Mouse (Mus musculus) embryo, embryonic 10 days (tissue): ENCODE measurements around the gene Dpf3.

Experiments used
- DNase-seq: peaks from one replicate; pipeline ENCODE4 v3.0.0-alpha.2; 2015; ENCODE audit warnings: low spot score

Dpf3 gene

GRCm38 (mm10) chr12:83466508-83467430 is 20.7 kb downstream of the Dpf3 start:
- peak; percentile 81 for DNase-seq

DNA sequence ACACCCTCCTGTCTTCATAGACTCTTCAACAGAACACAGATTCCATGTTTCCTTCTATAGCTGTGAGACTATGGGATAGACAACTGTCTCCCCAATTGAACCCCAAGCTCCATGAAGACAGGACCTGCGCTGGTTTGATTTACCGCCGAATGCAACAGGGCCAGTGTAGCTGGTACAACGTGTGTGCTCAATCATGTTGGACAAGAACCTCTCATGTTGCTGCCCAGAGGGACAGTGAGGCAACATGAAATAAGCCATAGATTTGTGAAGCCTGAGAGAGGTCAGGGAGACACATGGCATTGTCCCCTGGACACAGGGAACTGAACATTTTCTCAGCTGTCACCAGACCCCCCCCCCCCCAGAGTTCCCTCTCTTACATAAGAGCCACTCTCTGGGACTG is 21.5 kb downstream of the Dpf3 start:
- peak; percentile 16 for DNase-seq

GRCm38 (mm10) chr12:83460272-83460671 is 27.2 kb downstream of the Dpf3 start:
- no peak for DNase-seq

DNA sequence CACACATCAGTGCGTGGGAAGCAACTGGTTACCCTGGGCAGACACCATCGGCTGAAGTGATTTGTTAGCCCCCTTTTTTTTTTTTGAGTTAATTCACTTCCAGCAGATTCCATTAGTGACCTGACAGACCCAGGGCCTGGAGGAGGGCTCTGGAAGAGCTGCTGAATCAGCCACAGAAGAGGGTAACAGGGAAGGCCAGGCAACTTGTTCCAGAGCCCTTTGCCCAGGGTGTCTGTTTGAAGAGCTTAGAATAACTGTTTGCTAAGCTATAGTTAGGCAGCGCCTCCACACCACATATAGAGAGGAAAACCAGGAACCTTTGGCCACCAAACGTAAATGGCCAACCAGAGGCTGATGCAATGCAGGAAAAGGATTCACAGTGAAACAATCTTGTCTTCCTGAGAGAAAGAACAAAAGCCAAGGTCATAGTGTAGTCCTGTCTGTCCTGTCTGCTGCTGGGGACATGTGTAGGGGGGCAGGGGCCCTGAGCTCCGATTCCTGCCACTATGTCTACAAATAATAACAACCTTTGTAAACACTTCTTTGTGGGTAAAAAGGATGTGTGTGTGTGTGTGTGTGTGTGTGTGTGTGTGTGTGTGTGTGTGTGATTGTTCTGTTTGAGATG is 32.7 kb downstream of the Dpf3 start:
- no peak for DNase-seq

DNA sequence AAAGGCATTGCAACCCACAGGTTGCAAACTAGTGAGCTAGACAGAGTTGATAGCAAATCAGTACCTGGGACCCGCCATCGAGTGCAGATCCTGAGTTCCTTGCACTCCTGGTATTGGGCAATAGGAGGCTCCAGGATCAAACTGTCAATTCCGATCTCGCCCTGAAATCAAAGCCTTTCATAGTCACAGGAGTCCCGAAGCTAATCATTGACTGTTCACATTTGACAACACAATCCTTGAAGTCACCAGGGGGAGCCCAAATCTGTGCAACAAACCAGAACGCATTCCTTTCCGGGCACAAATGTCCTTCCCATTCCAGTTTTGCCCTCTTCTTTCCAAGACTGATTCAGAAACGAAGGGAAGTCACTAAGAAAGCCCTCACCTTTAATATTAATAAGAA is 35.7 kb downstream of the Dpf3 start:
- no peak for DNase-seq

DNA sequence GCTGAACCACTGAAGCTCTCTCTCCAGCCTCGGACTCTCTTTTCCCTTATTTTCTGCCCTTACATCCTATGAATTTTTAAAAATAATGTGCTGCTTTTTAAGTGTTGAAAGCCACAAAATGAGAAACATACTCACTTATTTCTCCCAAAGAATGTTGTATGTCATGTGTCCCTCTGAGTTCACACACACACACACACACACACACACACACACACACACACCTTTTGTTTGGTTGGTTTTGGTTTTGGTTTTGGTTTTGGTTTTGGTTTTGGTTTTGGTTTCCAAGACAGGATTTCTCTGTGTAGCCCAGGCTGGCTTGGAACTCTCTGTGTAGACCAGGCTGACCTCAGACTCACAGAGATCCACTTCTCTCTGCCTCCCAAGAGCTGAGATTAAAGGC is 37.0 kb downstream of the Dpf3 start:
- DNase-seq: no peak

- no peak for DNase-seq
Observed at GRCm38 (mm10) chr12:83449202-83449601, 38.3 kb downstream of the Dpf3 start.

GRCm38 (mm10) chr12:83445587-83445986 is 41.9 kb downstream of the Dpf3 start:
- no peak for DNase-seq

DNA sequence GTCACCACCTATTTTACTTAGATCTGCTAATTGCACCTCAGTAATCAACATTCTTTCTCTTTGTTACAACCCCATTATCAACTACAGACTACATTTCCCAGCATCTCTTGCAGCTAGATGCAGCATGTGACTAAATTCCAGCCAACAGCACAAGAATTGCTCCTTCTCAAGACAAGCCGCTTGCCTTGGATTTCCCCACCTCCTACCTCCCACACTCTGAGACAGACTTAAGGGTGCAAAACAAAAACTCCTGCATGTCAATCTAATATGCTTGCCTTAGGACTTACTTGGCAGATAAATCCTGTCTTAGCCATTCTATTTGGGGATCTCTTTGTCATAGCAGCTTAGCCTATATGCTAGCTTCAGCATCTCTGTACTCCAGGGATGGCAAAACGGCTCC is 43.1 kb downstream of the Dpf3 start:
- DNase-seq: no peak

GRCm38 (mm10) chr12:83438002-83438401 is 49.5 kb downstream of the Dpf3 start:
- no peak for DNase-seq

DNA sequence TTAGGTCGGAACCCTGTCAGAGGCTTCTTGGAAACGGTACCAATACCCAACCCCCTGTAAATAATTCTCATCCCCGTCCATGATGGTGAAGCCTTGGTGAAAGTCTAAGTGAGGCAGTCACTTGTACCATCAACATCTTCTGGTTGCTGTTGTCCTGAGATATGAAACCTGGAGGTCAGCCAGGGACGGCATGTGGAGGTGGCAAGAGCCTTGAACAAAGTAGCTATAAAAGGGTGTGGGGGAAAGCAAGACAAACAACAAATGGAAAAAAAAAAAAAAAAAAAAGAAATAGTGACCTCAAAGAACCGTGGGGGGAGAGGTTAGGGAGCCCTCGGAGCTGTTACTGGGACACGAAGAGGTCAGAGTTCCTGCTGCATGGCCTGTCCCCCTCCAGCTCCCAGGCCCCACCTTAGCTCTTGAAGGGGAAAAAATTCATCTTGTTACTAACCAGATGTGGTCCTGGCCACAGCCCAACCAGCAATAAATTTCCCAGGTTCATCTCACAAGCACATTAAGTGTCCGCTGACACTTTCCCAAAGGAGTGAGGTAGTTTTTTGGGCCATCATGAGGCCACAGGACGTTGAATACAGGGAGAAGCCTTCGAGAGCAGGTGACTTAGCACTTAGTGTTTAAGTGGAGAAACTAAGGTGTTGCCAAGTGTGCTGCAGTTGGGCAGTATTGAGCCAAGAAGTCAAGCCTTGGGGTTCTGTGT is 53.4 kb downstream of the Dpf3 start:
- no peak for DNase-seq

DNA sequence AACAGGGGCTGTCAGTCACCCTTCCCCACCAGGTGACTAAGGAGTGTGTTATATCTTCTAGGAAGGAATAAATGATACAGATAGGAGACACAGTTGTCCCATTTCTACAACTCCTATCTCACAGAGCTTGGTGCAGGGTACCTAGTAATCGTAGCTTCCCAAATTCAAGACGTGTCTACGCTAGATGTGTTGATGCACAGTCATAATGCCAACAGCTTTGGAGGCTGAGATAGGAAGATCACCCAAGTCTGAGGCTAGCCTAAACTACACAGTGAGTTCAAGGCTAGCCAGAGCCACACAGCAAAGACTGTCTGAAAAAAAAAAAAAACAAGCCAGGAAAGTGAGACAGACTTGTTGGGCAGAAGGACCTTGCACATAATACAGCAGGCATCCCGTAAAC is 54.1 kb downstream of the Dpf3 start:
- DNase-seq: no peak

GRCm38 (mm10) chr12:83430207-83430606 is 57.3 kb downstream of the Dpf3 start:
- no peak for DNase-seq

DNA sequence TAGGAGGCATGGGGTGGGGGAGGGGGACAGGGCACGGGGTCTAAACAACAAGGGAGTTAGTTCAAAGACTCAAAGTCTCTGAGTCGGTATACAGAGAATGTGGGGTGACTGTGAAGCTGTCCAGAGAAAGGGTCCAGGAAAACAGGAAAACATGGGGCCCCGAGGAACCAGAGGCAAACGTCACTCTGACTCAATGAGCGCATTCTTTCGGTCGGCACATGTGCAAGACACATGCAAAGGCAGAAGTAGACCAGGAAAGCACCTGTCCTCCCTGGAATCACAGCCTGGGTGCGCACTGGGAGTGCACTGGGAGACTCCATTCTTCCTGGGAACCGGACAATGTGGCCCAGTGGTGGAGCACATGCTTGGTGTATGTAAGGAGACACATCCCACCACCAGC is 59.5 kb downstream of the Dpf3 start:
- DNase-seq: peak; percentile 41

DNA sequence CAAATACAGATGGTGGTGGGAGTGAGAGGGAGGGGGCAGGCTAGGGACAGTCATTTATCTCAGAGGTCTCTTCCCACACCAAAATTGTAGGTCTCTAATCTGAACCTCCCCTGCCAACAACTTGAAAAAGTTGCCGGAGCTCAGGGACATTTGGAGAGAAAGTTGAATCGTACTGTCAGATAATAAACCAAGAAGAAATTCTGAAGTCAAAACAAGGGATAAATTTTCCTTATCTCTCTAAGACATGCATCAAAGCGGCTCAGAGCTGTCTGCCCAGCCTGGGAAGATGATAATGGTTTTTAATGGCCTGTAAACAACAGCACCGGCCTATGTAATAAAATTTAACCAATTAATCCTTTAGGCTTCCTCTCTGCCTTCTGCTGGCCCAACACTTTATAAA is 59.9 kb downstream of the Dpf3 start:
- no peak for DNase-seq

- no peak for DNase-seq
Observed at GRCm38 (mm10) chr12:83426326-83426725, 61.2 kb downstream of the Dpf3 start.

- no peak for DNase-seq
Observed at GRCm38 (mm10) chr12:83425736-83426135, 61.8 kb downstream of the Dpf3 start.

DNA sequence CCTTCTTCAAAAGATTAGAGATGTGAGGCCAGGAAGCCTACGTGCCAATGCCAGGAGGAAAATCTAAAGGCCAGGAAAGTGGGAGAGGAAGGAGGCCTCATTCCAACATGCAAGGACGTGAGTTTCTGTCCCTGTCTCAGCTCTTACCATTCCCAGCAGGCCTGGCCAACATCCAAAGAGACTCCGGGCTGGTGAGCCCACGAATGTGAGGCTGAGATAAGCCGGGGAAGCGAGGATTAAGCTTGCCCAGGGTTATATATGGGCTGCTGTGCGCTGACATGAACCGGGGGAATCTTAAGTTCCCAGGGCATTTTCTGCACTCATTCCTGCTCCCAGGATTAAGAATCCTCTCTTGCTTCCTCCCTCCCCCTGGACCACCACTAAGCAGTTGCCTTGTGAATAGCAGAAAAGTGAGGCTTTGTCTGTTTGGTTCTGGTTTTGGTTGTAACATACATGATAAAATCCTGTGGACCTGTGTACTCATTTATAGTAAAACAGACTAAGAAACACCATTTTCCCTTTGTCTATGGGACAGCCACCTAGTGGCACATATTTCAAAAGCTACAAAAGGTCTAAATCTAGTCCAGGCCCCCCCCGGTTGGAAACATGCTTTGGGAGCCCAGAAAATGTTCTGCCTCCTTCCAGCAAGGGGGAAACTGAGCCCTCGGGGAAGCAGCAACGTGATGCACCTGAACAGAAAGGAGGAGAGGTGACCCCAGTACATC is 62.6 kb downstream of the Dpf3 start:
- peak; percentile 20 for DNase-seq

DNA sequence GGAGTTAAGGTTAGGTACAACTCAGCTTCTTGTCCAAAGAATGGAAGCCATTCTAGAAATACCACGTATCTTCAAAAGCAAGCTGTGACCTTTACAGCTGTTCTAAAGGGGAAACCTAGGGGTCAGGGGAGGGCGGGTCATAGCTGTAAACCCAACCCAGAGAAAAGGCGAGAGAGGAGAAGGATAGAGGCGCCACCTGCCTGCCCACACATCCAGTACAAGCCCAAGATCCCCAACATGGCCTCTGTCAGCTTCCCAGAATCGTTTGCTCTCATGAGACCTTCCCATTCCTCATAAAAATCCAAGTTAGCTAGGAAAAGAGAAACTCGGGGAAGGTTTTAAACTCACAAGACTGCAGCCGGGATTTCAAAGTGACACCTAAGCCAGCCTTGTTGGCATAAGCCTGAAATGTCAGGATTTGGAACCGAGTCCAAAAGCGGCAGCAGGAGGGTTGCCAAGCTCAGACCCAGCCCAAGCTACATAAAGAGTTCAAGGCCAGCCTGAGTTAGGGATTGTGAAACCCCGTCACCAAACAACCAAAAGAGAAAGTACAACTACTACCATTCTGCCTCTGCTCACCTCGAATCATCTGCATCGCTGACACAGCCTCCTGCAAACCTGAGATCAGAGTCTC is 63.3 kb downstream of the Dpf3 start:
- no peak for DNase-seq

DNA sequence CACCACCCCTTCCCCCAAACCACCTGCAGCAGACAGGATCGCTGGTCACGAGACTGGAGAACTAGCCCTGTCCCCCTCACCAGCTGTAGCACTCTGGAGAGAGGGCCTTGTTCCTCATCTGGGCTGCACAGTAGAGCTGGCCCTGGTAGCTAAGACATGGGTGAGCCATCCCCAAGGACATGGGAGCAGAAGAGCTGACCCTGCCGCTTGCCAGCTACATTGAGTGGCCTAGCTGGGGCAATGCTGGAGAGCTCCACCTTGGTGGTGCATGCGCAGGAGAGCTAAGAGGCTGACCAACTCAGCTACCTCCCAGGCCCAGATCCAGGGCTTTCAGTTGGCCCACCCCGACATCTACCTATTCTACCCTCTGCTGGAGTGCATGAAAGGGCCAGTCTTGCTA is 67.2 kb downstream of the Dpf3 start:
- DNase-seq: no peak

DNA sequence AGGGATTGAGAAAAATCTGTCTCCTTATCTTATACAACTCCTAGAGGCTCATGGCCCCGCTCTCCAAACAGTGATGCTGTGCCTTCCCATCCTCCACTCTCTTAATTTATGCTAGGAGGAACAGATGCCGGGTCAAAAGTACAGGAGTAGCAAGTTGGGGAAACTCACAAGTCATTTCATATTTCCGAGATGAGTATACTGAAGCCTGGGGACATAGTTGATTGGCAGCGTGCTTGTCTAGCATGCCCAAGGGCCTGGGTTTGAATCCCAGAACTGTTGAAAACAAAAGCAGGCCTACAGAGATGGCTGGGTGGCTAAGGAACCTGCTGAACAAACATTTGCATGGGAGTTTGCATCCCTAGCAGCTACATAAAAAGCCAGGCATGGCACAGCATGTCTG is 72.3 kb downstream of the Dpf3 start:
- DNase-seq: no peak

- DNase-seq: no peak
Observed at GRCm38 (mm10) chr12:83413684-83414083, 73.8 kb downstream of the Dpf3 start.
